Mouse (Mus musculus): ENCODE results near the gene Rcn3. TPM values are rescaled to one million over a fixed set of nuclear protein-coding genes. Genes with fewer than 3 reads are reported as not detected.
A peak's percentile ranks its signal among the peaks of the same experiment; 100 is the strongest.

Gene Rcn3
- total and polyA plus RNA-seq, 2 experiments from 2014 or later: 39.3 to 42.9 TPM

GRCm38 (mm10) chr7:45075405-45075804 is 16.6 kb downstream of the Rcn3 start:
- peaks cover 22% of the 10 kb centered on the region for H3K36me3 ChIP-seq (ENCODE audit: insufficient read depth, low read length)
- no peak overlapping the region for H3K4me2 ChIP-seq (ENCODE audit: low read depth, low read length)
- no peaks in the 10 kb centered on the region for H3K27me3 ChIP-seq (ENCODE audit: insufficient read depth, low read length)
- no peaks in the 10 kb centered on the region for H3K9me3 ChIP-seq (ENCODE audit: low read length)
- H3K4me3 ChIP-seq (ENCODE audit: low read length): no peak overlapping the region
- ATAC-seq (no peak), DNase-seq (ENCODE audit: low spot score) (no peak)
- H3K9ac ChIP-seq (replicated peaks; ENCODE audit: low read length): no peak overlapping the region
- H3K27ac ChIP-seq: no peak overlapping the region
- 79% methylated on average over 4 of the region's 4 CpGs for WGBS
- TF ChIP-seq CTCF (IDR thresholded peaks at IDR 0.05; ENCODE audit: low read depth): no peak
- H3K4me1 ChIP-seq (ENCODE audit: insufficient read depth, low read length): no peaks in the 10 kb centered on the region

GRCm38 (mm10) chr7:45073949-45074348 is 18.1 kb downstream of the Rcn3 start:
- 92% methylated on average over 12 of the region's 12 CpGs for WGBS
- peaks cover 22% of the 10 kb centered on the region for H3K36me3 ChIP-seq (ENCODE audit: insufficient read depth, low read length)
- H3K9me3 ChIP-seq (ENCODE audit: low read length): no peaks in the 10 kb centered on the region
- H3K4me3 ChIP-seq (ENCODE audit: low read length): no peak overlapping the region
- H3K4me2 ChIP-seq (ENCODE audit: low read depth, low read length): no peak overlapping the region
- DNase-seq (ENCODE audit: low spot score): no peak
- no peak for ATAC-seq
- H3K27ac ChIP-seq: no peak overlapping the region
- no peak overlapping the region for H3K9ac ChIP-seq (replicated peaks; ENCODE audit: low read length)
- no peaks in the 10 kb centered on the region for H3K4me1 ChIP-seq (ENCODE audit: insufficient read depth, low read length)
- H3K27me3 ChIP-seq (ENCODE audit: insufficient read depth, low read length): no peaks in the 10 kb centered on the region
- no peak for TF ChIP-seq CTCF (IDR thresholded peaks at IDR 0.05; ENCODE audit: low read depth)

- Histone ChIP-seq H3K27ac (no peak overlapping the region), H3K27me3 (ENCODE audit: insufficient read depth, low read length) (no peaks in the 10 kb centered on the region), H3K9me3 (ENCODE audit: low read length) (no peaks in the 10 kb centered on the region), H3K9ac (replicated peaks; ENCODE audit: low read length) (no peak overlapping the region), H3K36me3 (ENCODE audit: insufficient read depth, low read length) (peaks cover 22% of the 10 kb centered on the region), H3K4me2 (ENCODE audit: low read depth, low read length) (no peak overlapping the region), H3K4me1 (ENCODE audit: insufficient read depth, low read length) (no peaks in the 10 kb centered on the region), H3K4me3 (ENCODE audit: low read length) (no peak overlapping the region)
- ATAC-seq: no peak
- 79% methylated on average over 7 of the region's 7 CpGs for WGBS
- TF ChIP-seq CTCF (IDR thresholded peaks at IDR 0.05; ENCODE audit: low read depth): no peak
- DNase-seq (ENCODE audit: low spot score): no peak
Observed at GRCm38 (mm10) chr7:45073171-45073707, 18.8 kb downstream of the Rcn3 start.

GRCm38 (mm10) chr7:45072230-45072629 is 19.8 kb downstream of the Rcn3 start:
- Histone ChIP-seq H3K27me3 (ENCODE audit: insufficient read depth, low read length) (no peaks in the 10 kb centered on the region), H3K4me3 (ENCODE audit: low read length) (no peak overlapping the region), H3K9me3 (ENCODE audit: low read length) (no peaks in the 10 kb centered on the region), H3K27ac (no peak overlapping the region), H3K4me2 (ENCODE audit: low read depth, low read length) (no peak overlapping the region), H3K9ac (replicated peaks; ENCODE audit: low read length) (no peak overlapping the region), H3K4me1 (ENCODE audit: insufficient read depth, low read length) (no peaks in the 10 kb centered on the region), H3K36me3 (ENCODE audit: insufficient read depth, low read length) (peaks cover 19% of the 10 kb centered on the region)
- ATAC-seq (no peak), DNase-seq (ENCODE audit: low spot score) (no peak)
- WGBS: 82% methylated on average over 2 of the region's 2 CpGs
- peak; percentile 62 for TF ChIP-seq CTCF (IDR thresholded peaks at IDR 0.05; ENCODE audit: low read depth)

GRCm38 (mm10) chr7:45069671-45070070 is 22.4 kb downstream of the Rcn3 start:
- WGBS: 95% methylated on average over 2 of the region's 2 CpGs
- no peak for DNase-seq (ENCODE audit: low spot score)
- Histone ChIP-seq H3K27me3 (ENCODE audit: insufficient read depth, low read length) (no peaks in the 10 kb centered on the region), H3K9me3 (ENCODE audit: low read length) (no peaks in the 10 kb centered on the region), H3K4me2 (ENCODE audit: low read depth, low read length) (no peak overlapping the region), H3K4me1 (ENCODE audit: insufficient read depth, low read length) (no peaks in the 10 kb centered on the region), H3K36me3 (ENCODE audit: insufficient read depth, low read length) (peaks cover 7% of the 10 kb centered on the region; the same call in 1 of the 2 replicates), H3K9ac (replicated peaks; ENCODE audit: low read length) (no peak overlapping the region), H3K4me3 (ENCODE audit: low read length) (no peak overlapping the region), H3K27ac (no peak overlapping the region)
- no peak for ATAC-seq
- TF ChIP-seq CTCF (IDR thresholded peaks at IDR 0.05; ENCODE audit: low read depth): no peak

GRCm38 (mm10) chr7:45068000-45068318 is 24.1 kb downstream of the Rcn3 start:
- DNase-seq (ENCODE audit: low spot score) (peak; percentile 49), ATAC-seq (0 out of 2 replicates have a peak, but pooled peaks have one; percentile 21)
- H3K27me3 ChIP-seq (ENCODE audit: insufficient read depth, low read length): no peaks in the 10 kb centered on the region
- WGBS: 23% methylated on average over 5 of the region's 5 CpGs
- H3K4me2 ChIP-seq (ENCODE audit: low read depth, low read length): no peak overlapping the region
- no peak overlapping the region for H3K4me3 ChIP-seq (ENCODE audit: low read length)
- TF ChIP-seq CTCF (IDR thresholded peaks at IDR 0.05; ENCODE audit: low read depth): peak; percentile 78
- no peak overlapping the region for H3K27ac ChIP-seq
- no peaks in the 10 kb centered on the region for H3K9me3 ChIP-seq (ENCODE audit: low read length)
- H3K4me1 ChIP-seq (ENCODE audit: insufficient read depth, low read length): no peaks in the 10 kb centered on the region
- no peak overlapping the region for H3K9ac ChIP-seq (replicated peaks; ENCODE audit: low read length)
- H3K36me3 ChIP-seq (ENCODE audit: insufficient read depth, low read length): no peaks in the 10 kb centered on the region

GRCm38 (mm10) chr7:45067190-45067999 is 24.6 kb downstream of the Rcn3 start:
- 81% methylated on average over 4 of the region's 4 CpGs for WGBS
- DNase-seq (ENCODE audit: low spot score): no peak
- Histone ChIP-seq H3K9me3 (ENCODE audit: low read length) (no peaks in the 10 kb centered on the region), H3K27me3 (ENCODE audit: insufficient read depth, low read length) (no peaks in the 10 kb centered on the region), H3K4me1 (ENCODE audit: insufficient read depth, low read length) (no peaks in the 10 kb centered on the region), H3K4me3 (ENCODE audit: low read length) (no peak overlapping the region), H3K27ac (no peak overlapping the region), H3K4me2 (ENCODE audit: low read depth, low read length) (no peak overlapping the region), H3K36me3 (ENCODE audit: insufficient read depth, low read length) (no peaks in the 10 kb centered on the region), H3K9ac (replicated peaks; ENCODE audit: low read length) (no peak overlapping the region)
- no peak for TF ChIP-seq CTCF (IDR thresholded peaks at IDR 0.05; ENCODE audit: low read depth)
- ATAC-seq: no peak

Measured in hindbrain, postnatal 0 days (tissue).